Mouse (Mus musculus) cerebellum, postnatal 4 days (tissue): ENCODE measurements around the gene Cacna1s.

ENCODE experiments used
- DNase-seq, 2 experiments: peaks; one replicate each; pipeline ENCODE4 v3.0.0; 2022; ENCODE audit warnings: low spot score in 2 of 2, mixed read lengths in 1 of 2

Cacna1s gene

DNA sequence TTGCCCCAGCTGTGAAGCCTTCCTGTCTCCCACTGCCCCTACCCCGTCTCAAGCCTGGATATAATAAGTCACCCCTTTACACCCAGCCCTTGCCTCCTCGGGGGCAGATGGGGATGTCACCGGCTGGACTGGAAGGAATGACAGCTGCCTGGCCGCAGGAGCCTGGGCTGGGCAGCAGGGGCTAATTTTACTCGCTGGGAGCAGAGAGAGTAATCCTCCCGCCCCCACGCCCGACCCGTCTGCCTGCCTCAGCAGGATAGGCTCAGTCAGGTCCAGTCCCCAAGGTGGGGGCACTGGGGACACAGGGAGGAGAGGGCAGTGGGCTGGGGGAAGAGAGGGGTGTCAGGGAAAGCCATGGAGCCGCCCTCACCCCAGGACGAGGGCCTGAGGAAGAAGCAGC, at the start of gene Cacna1s:
Gene Cacna1s (plus strand): TSS at position 204 of the 400 bp plus-strand sequence.
- peak in 1 of 2 experiments; percentile 18 for DNase-seq

GRCm38 (mm10) chr1:136006292-136006748, 46.2 kb upstream of the Cacna1s start, which contains the start of gene Igfn1:
Igfn1 (minus strand) TSS chr1:136006342.
- DNase-seq: no peak

- DNase-seq: peak in 1 of 2 experiments; percentile 57
Measured at GRCm38 (mm10) chr1:136007211-136008158, 45.1 kb upstream of the Cacna1s start, which contains the start of gene Tmem9. Tmem9 (plus strand) TSS chr1:136008150.

GRCm38 (mm10) chr1:136008159-136008533, 44.4 kb upstream of the Cacna1s start:
- DNase-seq: no peak

GRCm38 (mm10) chr1:136010247-136010646, 42.3 kb upstream of the Cacna1s start:
- no peak for DNase-seq

- no peak for DNase-seq
Measured at GRCm38 (mm10) chr1:136013513-136013912, 39.0 kb upstream of the Cacna1s start.

- DNase-seq: no peak
Measured at GRCm38 (mm10) chr1:136014796-136015502, 37.6 kb upstream of the Cacna1s start.

GRCm38 (mm10) chr1:136017307-136017706, 35.2 kb upstream of the Cacna1s start:
- no peak for DNase-seq

GRCm38 (mm10) chr1:136017907-136018313, 34.6 kb upstream of the Cacna1s start:
- peak; percentile 80 to 91 for DNase-seq

DNA sequence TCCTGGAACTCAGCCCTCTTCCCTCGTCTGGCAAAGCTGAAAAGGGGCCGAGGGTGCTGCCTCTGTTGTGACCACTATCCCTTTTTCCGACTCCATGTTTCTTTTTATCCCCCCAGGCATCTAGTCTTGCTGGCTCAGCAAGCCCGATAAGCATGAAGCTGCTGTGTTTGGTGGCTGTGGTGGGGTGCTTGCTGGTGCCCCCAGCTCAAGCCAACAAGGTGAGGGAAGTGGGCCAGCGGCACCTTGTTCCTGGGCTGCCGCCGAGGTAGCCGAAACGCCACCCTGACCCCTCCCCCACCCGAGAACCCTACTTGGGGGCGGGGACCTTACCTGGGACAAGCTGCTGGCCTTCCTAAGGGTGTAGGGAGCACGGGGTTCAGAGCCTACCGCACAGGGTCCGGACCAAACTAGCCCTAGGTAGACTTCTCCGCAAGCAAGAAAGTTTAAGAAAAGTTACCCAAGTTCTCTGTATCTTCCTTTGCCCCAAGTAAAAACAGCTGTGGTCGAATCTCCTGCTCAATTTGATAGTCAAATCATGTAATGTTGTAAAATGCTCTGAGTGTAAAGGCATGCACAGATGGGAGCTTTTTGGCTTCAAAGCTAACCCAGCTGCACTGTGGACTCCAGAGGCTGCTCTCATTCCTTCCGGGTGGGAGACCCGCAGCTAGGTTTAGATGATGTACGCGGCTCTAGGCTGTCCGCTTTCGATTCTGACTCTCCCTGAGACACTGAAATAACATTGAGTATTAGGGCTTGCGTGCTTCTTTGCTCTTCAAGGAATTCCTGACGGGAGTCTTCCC, 34.0 kb upstream of the Cacna1s start:
- DNase-seq: no peak

- no peak for DNase-seq
Measured at GRCm38 (mm10) chr1:136030201-136030600, 22.3 kb upstream of the Cacna1s start.

DNA sequence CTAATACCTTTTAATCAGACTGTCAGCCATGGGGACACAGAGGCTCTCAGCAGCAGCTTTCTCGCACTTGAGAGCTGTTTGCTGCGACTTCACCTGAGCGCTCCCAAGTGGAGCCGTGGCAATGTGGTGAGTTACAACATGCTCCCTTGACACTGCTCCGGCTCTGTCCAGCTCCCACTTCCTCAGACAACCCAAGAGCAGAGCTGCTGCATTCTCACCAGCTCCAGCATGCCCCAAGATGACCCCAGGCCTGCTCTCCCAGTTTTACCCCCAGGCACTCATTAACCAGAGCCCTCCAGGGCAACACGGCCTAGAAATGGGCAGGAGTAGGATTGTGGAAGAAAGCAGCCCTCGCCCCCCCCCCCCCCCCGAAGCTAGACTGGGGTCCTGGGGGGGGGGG, 20.9 kb upstream of the Cacna1s start:
- no peak for DNase-seq

DNA sequence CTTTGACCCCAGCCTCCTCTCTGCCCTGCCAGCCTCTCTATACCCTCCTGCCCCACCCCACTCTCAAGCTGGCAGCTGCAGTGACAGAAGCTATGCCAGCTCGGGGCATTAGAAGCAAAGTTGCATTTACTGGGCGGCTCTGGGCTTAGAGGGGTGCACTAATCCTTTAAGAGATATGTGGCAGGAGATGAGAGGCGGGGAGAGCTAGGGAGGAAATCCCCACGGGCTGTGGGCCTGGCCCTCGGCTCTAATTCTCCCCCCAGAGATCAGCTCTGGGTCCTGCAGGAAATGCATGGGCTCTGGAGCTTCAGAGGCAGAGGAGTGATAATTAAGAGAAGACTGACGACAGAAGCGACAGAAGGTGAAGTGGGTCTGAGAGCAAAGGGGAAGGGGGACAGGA, 19.6 kb upstream of the Cacna1s start:
- DNase-seq: no peak

DNA sequence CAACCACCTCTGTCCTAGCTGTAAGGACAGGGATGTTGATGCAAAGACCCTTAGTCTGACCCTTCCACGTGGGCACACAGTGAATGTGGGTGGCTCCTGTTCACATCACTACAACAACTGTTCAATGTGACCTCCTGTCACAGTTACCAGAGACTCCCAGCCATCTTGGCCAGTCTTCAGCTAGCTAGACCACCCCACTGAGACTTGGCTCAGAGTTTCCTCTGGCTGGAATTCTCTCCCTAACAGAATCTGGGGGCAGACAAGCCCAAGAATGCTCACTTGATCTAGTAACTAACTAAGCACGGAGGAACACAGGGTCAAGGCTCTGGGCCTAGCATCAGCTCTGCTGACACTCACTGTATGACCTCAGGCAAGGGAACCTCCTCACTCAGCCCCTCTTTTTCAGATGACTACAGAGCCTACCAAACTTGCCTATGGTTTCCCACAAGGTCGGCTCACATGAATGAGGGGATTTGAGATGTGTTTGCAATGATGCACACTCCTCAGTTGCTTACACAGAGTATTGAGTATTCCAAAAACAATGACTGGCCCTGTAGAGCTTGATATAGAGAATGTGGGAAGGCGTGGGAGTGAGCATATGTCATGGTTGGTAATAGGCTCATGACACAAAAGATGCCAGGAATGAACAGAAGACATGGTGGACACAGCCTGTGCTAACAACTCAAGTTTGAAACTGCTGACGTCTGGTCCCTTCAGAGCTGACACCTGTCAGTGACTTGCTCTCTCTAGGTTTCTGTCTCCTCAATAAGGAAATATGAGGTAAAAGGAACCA, 13.6 kb upstream of the Cacna1s start:
- peak in 1 of 2 experiments; percentile 42 for DNase-seq

DNA sequence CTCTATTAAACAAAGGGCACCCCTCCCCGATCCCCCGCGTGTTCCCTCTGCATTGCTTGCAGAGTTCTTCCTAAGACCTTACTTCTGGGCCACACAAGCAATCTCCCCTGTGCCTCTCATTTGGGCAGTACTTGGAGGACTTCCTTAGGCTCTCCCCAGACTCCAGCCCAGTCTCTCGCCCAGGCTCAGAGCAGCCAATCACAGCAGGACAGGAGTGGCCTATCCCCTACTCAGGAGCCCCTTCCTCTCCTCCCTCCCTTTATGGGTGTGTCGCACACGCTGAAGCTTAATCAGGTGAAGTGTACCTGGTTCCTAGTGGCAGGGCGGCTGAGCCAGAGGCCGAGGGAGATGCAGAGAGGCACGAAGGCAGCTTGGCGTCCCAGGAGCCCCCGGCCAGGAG, 12.1 kb upstream of the Cacna1s start:
- no peak for DNase-seq

GRCm38 (mm10) chr1:136040874-136041273, 11.7 kb upstream of the Cacna1s start:
- DNase-seq: peak in 1 of 2 experiments; percentile 29

- peak; percentile 54 to 67 for DNase-seq
Measured at GRCm38 (mm10) chr1:136045774-136046173, 6.8 kb upstream of the Cacna1s start.

- DNase-seq: peak in 1 of 2 experiments; percentile 28
Measured at GRCm38 (mm10) chr1:136047432-136047831, 5.1 kb upstream of the Cacna1s start.

- DNase-seq: no peak
Measured at GRCm38 (mm10) chr1:136047894-136048293, 4.7 kb upstream of the Cacna1s start.

- DNase-seq: peak in 1 of 2 experiments; percentile 22
Measured at GRCm38 (mm10) chr1:136050312-136051012, 2.1 kb upstream of the Cacna1s start, which contains the start of gene Ascl5. Ascl5 (plus strand) TSS chr1:136050804.
